Mouse (Mus musculus) testis, adult 10 weeks (tissue): ENCODE measurements around the gene Lypd4. TPM values are rescaled to one million over a fixed set of nuclear protein-coding genes. Genes with fewer than 3 reads are reported as not detected.

ENCODE experiments used
- polyA plus RNA-seq: library from polyadenylated mRNA; stranded (reverse); fragments of 350-450 nt; fragmentation: Illumina TruSeq; extraction: RNeasy Lipid Tissue Mini Kit (QIAGEN cat#74804); gene quantifications from one replicate; pipeline ENCODE4 v1.2.3, GENCODE M21; 2014; ENCODE audit warnings: low read depth, low replicate concordance

Lypd4 gene
- polyA plus RNA-seq: 180 TPM

DNA sequence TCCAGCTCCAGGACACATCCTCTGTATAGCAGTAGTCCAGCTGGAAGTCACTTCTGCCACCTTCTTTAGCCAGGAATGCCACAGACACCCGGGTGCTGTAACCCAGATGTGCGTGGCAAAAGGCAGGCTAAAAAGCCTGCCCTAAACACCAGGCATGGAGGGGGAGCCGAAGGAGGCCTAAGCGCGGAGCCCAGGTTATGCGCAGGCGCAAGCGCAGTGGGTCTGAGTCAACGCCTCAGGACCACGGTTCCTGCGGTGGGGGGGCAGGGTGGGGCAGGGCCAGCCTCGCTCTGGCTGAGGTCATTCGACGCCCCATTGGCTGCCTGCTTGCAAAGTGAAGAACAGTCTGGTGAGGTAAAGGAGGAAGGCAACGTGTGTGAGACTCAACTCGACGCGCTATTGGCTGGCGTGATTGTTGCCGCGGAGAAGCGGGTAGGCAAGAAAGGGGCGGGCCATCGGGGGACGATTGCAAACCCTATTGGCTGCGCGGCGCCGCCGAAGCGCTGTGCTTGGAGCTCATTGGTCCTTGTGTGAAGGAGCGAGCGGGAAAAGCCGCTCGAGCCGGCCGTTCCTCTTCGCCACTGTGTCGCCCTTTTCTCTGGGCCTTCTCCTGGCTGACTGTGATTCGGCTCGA lies at the start of gene Lypd4, which contains the start of gene Dmrtc2:
Gene Lypd4 (minus strand): TSS at position 410 of the 634 bp plus-strand sequence.
Gene Dmrtc2 (plus strand): TSS at position 526 of the 634 bp plus-strand sequence.

DNA sequence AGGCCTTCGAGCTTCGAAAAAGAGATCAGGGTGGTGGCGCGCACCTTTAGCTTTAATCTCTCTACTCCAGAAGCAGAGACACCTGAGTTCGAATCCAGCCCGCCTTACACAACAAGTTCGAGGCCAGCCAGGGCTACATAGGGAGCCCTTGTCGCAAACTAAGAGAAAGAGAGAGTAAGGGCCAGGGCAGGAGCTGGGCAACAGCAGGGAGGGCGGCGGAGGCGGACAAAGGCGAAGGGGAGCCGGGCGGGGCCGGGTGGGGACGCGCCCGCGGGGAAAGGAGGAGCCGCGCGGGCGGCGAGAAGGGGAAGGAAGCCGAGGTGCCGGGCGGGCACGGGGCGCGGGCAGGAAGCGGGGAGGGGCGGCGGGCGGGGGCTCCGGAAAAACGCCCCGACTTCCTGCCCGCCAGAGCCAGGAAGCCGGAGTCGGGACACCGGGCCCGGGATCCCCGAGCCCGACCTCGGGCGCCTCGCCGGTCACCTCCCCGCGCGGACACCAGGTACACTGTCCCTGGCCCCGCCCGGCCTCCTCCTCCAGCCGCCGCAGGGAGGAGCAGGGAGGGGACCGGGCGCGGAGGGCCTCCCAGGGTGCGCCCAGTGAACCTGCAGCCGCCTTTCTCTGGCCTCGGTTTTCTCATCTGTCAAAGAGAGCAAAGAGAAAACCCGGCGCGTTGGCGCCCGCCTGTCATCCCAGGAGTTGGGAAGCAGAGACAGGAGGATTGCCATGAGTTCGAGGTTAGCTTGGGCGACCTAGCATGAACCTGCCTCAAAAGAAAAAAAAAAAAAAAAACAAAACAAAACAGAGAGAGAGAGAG lies 33.1 kb upstream of the Lypd4 start, which contains the start of gene Arhgef1:
Gene Arhgef1 (plus strand): TSS at position 283 of the 814 bp plus-strand sequence.

GRCm38 (mm10) chr7:24897224-24897623 lies 27.5 kb upstream of the Lypd4 start, which contains the start of gene Cd79a:
TSS of gene Cd79a (plus strand) at chr7:24897381.

GRCm38 (mm10) chr7:24883896-24884692 lies 14.4 kb upstream of the Lypd4 start, which contains the start of gene Rps19:
TSS of gene Rps19 (plus strand) at chr7:24884371.

DNA sequence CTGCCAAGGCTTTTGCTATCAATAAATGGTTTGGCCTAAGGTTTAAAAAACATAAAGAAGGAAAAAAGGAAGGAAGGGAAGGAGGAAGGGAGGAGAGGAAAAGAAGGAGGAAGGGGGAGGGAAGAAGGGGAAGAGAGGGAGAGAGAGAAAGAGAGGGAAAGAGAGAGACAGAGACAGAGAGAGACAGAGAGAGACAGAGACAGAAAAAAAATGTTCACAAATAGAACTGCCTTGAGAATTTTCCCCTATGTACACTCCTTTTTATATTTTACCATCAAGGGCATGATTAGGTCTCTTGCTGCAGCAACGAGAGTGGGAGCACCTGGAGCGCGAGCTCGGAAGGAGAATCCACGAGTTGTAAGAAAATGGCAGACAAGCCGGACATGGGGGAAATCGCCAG lies 7.8 kb downstream of the Lypd4 start, which contains the start of gene Gm9844:
Gene Gm9844 (plus strand): TSS at position 301 of the 400 bp plus-strand sequence.

Other genes with a start within 250 kb of the Lypd4 start
- gene Lypd3, start 233.4 kb downstream of the Lypd4 start, polyA plus RNA-seq: not detected
- 85.9 TPM for gene Tex101, start 193.3 kb downstream of the Lypd4 start, polyA plus RNA-seq
- 132 TPM for gene BC049730, start 160.7 kb downstream of the Lypd4 start, polyA plus RNA-seq
- 106 TPM for gene Gm4763, start 143.0 kb downstream of the Lypd4 start, polyA plus RNA-seq
- gene Cd177, start 109.6 kb downstream of the Lypd4 start, polyA plus RNA-seq: not detected
- gene Ceacam10, start 92.7 kb downstream of the Lypd4 start, polyA plus RNA-seq: 3.1 TPM
- gene Gm9844, start 7.7 kb downstream of the Lypd4 start, polyA plus RNA-seq: 1.0 TPM
- gene Dmrtc2, start 116 bp upstream of the Lypd4 start, polyA plus RNA-seq: 21.6 TPM
- 14.6 TPM for gene Rps19, start 14.4 kb upstream of the Lypd4 start, polyA plus RNA-seq
- not detected for gene Cd79a, start 27.4 kb upstream of the Lypd4 start, polyA plus RNA-seq
- 0.83 TPM for gene Arhgef1, start 33.0 kb upstream of the Lypd4 start, polyA plus RNA-seq
- not detected for gene Gm4881, start 74.6 kb upstream of the Lypd4 start, polyA plus RNA-seq
- gene Rabac1, start 102.8 kb upstream of the Lypd4 start, polyA plus RNA-seq: 0.31 TPM
- gene Atp1a3, start 136.0 kb upstream of the Lypd4 start, polyA plus RNA-seq: 0.17 TPM
- gene Grik5, start 202.4 kb upstream of the Lypd4 start, polyA plus RNA-seq: 2.1 TPM
- gene Zfp574, start 202.6 kb upstream of the Lypd4 start, polyA plus RNA-seq: 4.3 TPM